Mouse (Mus musculus): Measurements from ENCODE around the gene Rptor. TPM values are rescaled to one million over a fixed set of nuclear protein-coding genes. Genes with fewer than 3 reads are reported as not detected.

Rptor gene
- polyA plus RNA-seq, 1 experiment from 2014 or later = 11.3 TPM

DNA sequence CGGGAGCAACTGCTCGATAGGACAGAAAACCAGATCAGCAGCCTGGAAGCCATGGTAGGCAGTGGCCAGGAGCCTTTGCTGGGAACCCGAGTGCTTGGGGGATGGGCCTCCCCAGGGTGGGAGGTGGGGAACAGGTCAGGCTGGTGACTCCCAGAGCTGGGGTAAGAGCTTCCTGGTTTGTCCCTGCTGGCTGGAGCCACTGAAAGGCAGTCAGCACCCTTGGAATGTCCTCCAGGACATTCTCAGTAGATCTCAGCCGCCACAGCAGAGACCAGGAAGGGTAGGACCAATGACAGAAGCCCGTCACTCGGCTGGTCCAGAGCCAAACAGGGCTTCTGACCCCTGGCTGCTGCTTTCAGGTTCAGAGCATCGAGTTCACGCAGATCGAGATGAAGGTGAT is 313.0 kb downstream of the Rptor start:
- peaks cover 30% of the 10 kb centered on the region for H3K4me1 ChIP-seq (replicated peaks; ENCODE audit: control insufficient read depth, insufficient read depth, low read length)
- no peak overlapping the region for H3K4me3 ChIP-seq (replicated peaks; ENCODE audit: low read length)
- no peak for ATAC-seq
- WGBS = 89% methylated on average over 9 of the region's 9 CpGs
- H3K9me3 ChIP-seq (ENCODE audit: control insufficient read depth, low read length) = no peaks in the 10 kb centered on the region
- H3K36me3 ChIP-seq (ENCODE audit: control insufficient read depth, insufficient read depth) = peaks cover 9% of the 10 kb centered on the region
- no peak overlapping the region for H3K9ac ChIP-seq (replicated peaks; ENCODE audit: low read depth, low read length)
- no peak overlapping the region for H3K27ac ChIP-seq (ENCODE audit: low read length)
- H3K4me2 ChIP-seq (ENCODE audit: low read length) = no peak overlapping the region
- no peaks in the 10 kb centered on the region for H3K27me3 ChIP-seq (replicated peaks; ENCODE audit: control insufficient read depth, insufficient read depth, low read length)

DNA sequence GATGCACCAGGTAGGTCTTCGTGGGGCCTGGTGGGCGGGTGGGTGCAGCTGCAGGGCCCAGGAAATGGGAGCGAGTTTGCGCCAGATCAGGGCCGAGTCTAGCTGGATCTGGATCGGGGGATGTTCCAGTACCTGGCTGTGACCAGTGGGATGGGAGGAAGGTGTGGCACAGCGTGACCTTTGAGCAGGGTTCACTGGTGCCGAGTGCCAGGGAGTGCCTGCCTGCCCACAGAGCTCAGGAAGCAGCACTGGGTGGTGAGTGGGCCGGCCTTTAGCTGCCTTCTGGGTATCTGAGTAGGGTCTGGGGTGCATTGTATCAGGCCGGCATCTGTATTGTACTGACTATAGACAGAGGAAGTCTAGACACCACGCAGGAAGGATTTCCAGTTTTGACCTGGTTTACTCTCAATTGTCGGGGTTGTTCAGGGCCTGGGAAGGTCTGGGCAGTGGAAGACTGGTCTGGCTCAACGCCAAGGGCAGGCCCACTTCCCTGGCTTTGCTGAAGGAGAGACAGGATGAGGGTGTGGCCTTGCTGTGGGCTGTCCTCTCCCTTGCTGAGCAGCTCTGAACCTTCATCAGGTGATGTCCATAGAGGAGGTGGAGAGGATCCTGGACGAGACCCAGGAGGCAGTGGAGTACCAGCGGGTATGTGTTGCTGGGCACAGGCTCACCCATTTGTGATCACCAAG is 313.5 kb downstream of the Rptor start:
- Histone ChIP-seq H3K36me3 (ENCODE audit: control insufficient read depth, insufficient read depth) (peaks cover 9% of the 10 kb centered on the region), H3K9me3 (ENCODE audit: control insufficient read depth, low read length) (no peaks in the 10 kb centered on the region), H3K27me3 (replicated peaks; ENCODE audit: control insufficient read depth, insufficient read depth, low read length) (no peaks in the 10 kb centered on the region), H3K4me1 (replicated peaks; ENCODE audit: control insufficient read depth, insufficient read depth, low read length) (peaks cover 30% of the 10 kb centered on the region), H3K27ac (ENCODE audit: low read length) (no peak overlapping the region; the same call in 1 of the 2 replicates), H3K4me3 (replicated peaks; ENCODE audit: low read length) (no peak overlapping the region), H3K4me2 (ENCODE audit: low read length) (no peak overlapping the region), H3K9ac (replicated peaks; ENCODE audit: low read depth, low read length) (no peak overlapping the region)
- no peak for ATAC-seq
- 89% methylated on average over 15 of the region's 15 CpGs for WGBS

DNA sequence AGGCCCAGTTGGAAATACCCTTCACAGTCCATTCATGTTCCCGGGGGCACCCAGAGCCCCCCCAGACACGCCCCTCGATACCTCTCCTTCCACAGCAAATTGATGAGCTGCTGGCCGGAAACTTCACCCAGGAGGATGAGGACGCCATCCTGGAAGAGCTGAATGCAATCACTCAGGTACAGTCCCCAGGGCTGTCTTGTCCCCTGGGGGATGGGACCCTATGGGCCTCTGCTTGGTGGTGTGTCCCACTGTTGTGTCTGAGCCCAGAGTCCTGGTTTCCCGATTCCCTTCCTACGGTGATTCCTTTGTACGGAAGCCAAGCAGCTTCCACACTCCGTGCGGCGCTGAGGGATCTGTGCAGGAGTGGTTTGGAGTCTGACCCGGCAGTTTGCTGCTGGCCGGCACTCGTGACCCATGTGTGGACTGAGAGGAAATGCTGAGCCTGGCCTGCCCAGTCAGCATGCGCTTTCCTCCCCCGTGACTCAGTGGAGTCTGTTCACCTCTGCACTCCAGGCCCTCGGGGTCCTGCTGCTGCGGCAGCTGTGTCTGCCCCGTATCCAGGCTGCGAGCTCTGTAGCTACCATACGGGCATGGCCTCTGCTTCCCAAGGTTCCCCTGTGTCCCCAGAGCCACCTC is 314.2 kb downstream of the Rptor start:
- Histone ChIP-seq H3K9ac (replicated peaks; ENCODE audit: low read depth, low read length) (no peak overlapping the region), H3K4me1 (replicated peaks; ENCODE audit: control insufficient read depth, insufficient read depth, low read length) (peaks cover 30% of the 10 kb centered on the region), H3K9me3 (ENCODE audit: control insufficient read depth, low read length) (no peaks in the 10 kb centered on the region), H3K4me2 (ENCODE audit: low read length) (no peak overlapping the region), H3K4me3 (replicated peaks; ENCODE audit: low read length) (no peak overlapping the region), H3K27me3 (replicated peaks; ENCODE audit: control insufficient read depth, insufficient read depth, low read length) (no peaks in the 10 kb centered on the region), H3K36me3 (ENCODE audit: control insufficient read depth, insufficient read depth) (peaks cover 9% of the 10 kb centered on the region), H3K27ac (ENCODE audit: low read length) (no peak overlapping the region; the same call in 1 of the 2 replicates)
- no peak for ATAC-seq
- WGBS = 90% methylated on average over 21 of the region's 21 CpGs

DNA sequence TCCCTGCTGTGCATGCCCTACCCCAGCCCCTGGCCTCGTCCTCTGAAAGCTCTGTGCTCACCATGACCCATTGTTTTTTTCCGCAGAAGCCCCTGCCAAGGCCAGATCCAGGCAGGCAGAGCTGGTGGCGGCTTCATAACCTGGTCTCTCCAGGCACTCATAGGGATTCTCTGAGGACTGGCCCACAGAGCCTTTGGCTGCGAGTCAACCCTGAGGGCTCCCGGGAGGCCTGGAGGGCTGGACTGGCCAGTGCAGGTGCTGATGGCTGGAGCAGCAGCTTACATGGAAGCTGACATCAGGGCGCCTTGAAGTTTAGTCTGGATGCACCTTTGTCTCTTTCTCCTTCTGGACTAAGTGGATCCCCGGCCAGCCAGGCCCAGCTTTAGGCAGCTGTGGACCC is 315.8 kb downstream of the Rptor start:
- H3K27me3 ChIP-seq (replicated peaks; ENCODE audit: control insufficient read depth, insufficient read depth, low read length) = no peaks in the 10 kb centered on the region
- no peak overlapping the region for H3K4me3 ChIP-seq (replicated peaks; ENCODE audit: low read length)
- no peak for ATAC-seq
- H3K9me3 ChIP-seq (ENCODE audit: control insufficient read depth, low read length) = no peaks in the 10 kb centered on the region
- H3K27ac ChIP-seq (ENCODE audit: low read length) = no peak overlapping the region
- H3K4me1 ChIP-seq (replicated peaks; ENCODE audit: control insufficient read depth, insufficient read depth, low read length) = peaks cover 21% of the 10 kb centered on the region
- H3K4me2 ChIP-seq (ENCODE audit: low read length) = no peak overlapping the region
- H3K9ac ChIP-seq (replicated peaks; ENCODE audit: low read depth, low read length) = no peak overlapping the region
- WGBS = 87% methylated on average over 7 of the region's 7 CpGs
- H3K36me3 ChIP-seq (ENCODE audit: control insufficient read depth, insufficient read depth) = peaks cover 9% of the 10 kb centered on the region

DNA sequence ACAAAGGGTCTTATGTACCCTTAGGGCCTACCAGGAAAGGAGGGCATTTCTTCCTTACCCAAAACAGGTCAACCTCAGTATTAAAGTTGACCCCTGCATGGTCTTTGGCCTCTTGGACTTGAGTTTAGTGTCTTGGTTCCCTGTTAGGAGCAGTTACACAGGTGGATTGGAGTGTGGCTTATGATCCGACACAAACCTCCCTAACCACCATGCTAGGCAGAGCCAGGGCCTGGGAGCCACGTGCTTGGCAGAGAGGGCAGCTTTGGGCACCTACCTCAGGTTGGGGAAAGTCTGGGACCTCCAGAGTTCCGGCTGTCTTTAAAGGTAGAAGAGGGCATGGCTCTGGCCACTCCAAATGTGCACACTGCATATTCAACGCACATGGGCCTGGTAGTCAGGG is 316.7 kb downstream of the Rptor start:
- H3K27me3 ChIP-seq (replicated peaks; ENCODE audit: control insufficient read depth, insufficient read depth, low read length) = no peaks in the 10 kb centered on the region
- H3K9me3 ChIP-seq (ENCODE audit: control insufficient read depth, low read length) = no peaks in the 10 kb centered on the region
- peaks cover 9% of the 10 kb centered on the region for H3K36me3 ChIP-seq (ENCODE audit: control insufficient read depth, insufficient read depth)
- 94% methylated on average over 4 of the region's 4 CpGs for WGBS
- no peak overlapping the region for H3K9ac ChIP-seq (replicated peaks; ENCODE audit: low read depth, low read length)
- H3K4me2 ChIP-seq (ENCODE audit: low read length) = no peak overlapping the region
- no peak for ATAC-seq
- H3K4me3 ChIP-seq (replicated peaks; ENCODE audit: low read length) = no peak overlapping the region
- no peak overlapping the region for H3K27ac ChIP-seq (ENCODE audit: low read length)
- peaks cover 17% of the 10 kb centered on the region for H3K4me1 ChIP-seq (replicated peaks; ENCODE audit: control insufficient read depth, insufficient read depth, low read length)

DNA sequence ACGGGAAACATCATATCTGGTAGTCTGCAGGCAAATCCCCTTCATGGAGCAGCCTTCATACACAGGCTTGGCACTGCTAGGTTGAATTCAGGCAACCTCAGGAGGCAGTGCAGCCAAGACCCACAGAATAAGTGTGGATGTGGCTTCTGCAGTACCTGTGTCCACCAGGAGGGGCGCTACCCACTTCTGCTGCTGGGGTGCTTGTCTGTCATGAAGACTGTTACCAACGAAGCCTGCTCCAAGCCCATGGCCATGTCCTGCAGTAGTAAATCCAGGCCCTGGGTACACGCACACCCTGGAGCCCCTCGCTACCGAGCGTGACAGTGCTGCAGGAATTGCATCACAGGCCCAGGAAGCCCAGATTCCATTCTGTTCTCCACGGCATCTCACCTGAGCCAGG is 317.2 kb downstream of the Rptor start:
- 65% methylated on average over 8 of the region's 8 CpGs for WGBS
- H3K4me3 ChIP-seq (replicated peaks; ENCODE audit: low read length) = no peak overlapping the region
- H3K36me3 ChIP-seq (ENCODE audit: control insufficient read depth, insufficient read depth) = peaks cover 9% of the 10 kb centered on the region
- peaks cover 12% of the 10 kb centered on the region for H3K4me1 ChIP-seq (replicated peaks; ENCODE audit: control insufficient read depth, insufficient read depth, low read length)
- no peak overlapping the region for H3K4me2 ChIP-seq (ENCODE audit: low read length)
- no peaks in the 10 kb centered on the region for H3K9me3 ChIP-seq (ENCODE audit: control insufficient read depth, low read length)
- no peak overlapping the region for H3K27ac ChIP-seq (ENCODE audit: low read length)
- no peaks in the 10 kb centered on the region for H3K27me3 ChIP-seq (replicated peaks; ENCODE audit: control insufficient read depth, insufficient read depth, low read length)
- 0 out of 2 replicates have a peak, but pooled peaks have one; percentile 24 for ATAC-seq
- no peak overlapping the region for H3K9ac ChIP-seq (replicated peaks; ENCODE audit: low read depth, low read length)

DNA sequence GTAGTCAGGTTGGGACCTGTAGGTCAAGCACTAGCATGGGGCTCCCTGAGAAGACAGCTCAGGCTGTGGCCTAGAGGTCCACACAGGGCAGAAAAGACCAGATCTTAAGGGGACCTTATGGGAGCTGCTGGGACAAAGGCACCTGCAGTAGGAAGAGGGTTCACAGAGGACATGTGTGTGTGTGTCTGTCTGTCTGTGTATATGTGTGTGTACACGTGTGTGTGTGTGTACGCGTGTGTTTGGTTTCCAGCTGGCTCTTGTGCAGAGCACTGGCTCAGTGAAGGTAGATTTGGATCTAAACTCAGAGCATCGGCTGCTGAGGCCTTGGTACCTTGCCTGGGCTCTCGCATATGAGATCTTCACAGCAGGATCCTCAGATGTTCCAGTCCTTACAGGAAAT is 318.0 kb downstream of the Rptor start:
- no peak for ATAC-seq
- Histone ChIP-seq H3K9me3 (ENCODE audit: control insufficient read depth, low read length) (no peaks in the 10 kb centered on the region), H3K4me1 (replicated peaks; ENCODE audit: control insufficient read depth, insufficient read depth, low read length) (peaks cover 5% of the 10 kb centered on the region; the same call in 1 of the 2 replicates), H3K4me2 (ENCODE audit: low read length) (no peak overlapping the region), H3K4me3 (replicated peaks; ENCODE audit: low read length) (no peak overlapping the region), H3K27ac (ENCODE audit: low read length) (no peak overlapping the region), H3K27me3 (replicated peaks; ENCODE audit: control insufficient read depth, insufficient read depth, low read length) (no peaks in the 10 kb centered on the region), H3K9ac (replicated peaks; ENCODE audit: low read depth, low read length) (no peak overlapping the region), H3K36me3 (ENCODE audit: control insufficient read depth, insufficient read depth) (peaks cover 9% of the 10 kb centered on the region)
- 88% methylated on average over 5 of the region's 5 CpGs for WGBS

DNA sequence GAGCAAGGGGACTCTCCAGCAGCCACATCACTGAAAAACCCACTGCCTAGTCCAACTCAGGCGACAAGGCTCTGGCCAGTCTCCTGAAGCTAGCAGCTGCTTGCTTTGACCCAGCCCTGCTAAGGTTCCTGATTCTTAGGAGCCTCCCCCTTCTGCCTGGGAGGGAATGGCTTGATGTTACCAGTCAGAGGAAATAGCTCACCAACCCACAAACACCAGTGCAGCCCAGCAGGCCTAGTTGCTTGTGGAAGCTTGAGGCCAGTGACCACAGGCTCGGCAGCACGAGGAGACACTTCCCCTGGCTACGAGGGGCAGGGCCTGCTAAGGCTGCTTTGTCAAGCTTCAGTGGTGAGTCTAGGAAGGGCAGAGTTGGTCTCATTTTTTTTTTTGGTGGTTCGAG is 322.5 kb downstream of the Rptor start:
- no peak overlapping the region for H3K4me3 ChIP-seq (replicated peaks; ENCODE audit: low read length)
- H3K27me3 ChIP-seq (replicated peaks; ENCODE audit: control insufficient read depth, insufficient read depth, low read length) = no peaks in the 10 kb centered on the region
- no peak overlapping the region for H3K9ac ChIP-seq (replicated peaks; ENCODE audit: low read depth, low read length)
- no peak overlapping the region for H3K4me2 ChIP-seq (ENCODE audit: low read length)
- no peak for ATAC-seq
- H3K9me3 ChIP-seq (ENCODE audit: control insufficient read depth, low read length) = no peaks in the 10 kb centered on the region
- H3K4me1 ChIP-seq (replicated peaks; ENCODE audit: control insufficient read depth, insufficient read depth, low read length) = no peaks in the 10 kb centered on the region
- 83% methylated on average over 5 of the region's 5 CpGs for WGBS
- H3K36me3 ChIP-seq (ENCODE audit: control insufficient read depth, insufficient read depth) = no peaks in the 10 kb centered on the region
- no peak overlapping the region for H3K27ac ChIP-seq (ENCODE audit: low read length)

DNA sequence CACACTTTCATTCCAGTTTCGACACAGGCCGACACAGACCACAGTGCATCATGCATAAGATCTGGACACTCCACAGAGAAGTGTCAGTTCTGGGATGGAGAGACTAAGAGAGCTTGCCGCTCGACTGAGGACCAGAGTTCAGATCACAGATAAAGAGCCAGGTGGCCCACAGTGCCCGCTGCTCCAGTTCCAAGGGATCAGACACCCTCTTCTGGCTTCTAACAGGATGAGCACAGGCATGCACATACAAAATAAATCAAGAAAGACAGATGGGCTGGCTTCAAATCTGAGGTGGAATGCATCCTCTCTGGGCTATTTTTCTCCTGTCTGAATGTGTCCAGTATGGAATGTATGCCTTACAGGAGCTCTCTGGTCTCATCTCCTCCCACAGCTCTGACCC is 324.1 kb downstream of the Rptor start:
- 87% methylated on average over 5 of the region's 5 CpGs for WGBS

More for the DNA sequence above, 324.1 kb downstream of the Rptor start:
- Histone ChIP-seq H3K27me3 (replicated peaks; ENCODE audit: control insufficient read depth, insufficient read depth, low read length) (no peaks in the 10 kb centered on the region), H3K9ac (replicated peaks; ENCODE audit: low read depth, low read length) (no peak overlapping the region), H3K9me3 (ENCODE audit: control insufficient read depth, low read length) (0 out of 2 replicates have a peak, but pooled peaks cover 2% of the 10 kb centered on the region), H3K4me2 (ENCODE audit: low read length) (no peak overlapping the region), H3K4me3 (replicated peaks; ENCODE audit: low read length) (no peak overlapping the region), H3K27ac (ENCODE audit: low read length) (no peak overlapping the region), H3K4me1 (replicated peaks; ENCODE audit: control insufficient read depth, insufficient read depth, low read length) (no peaks in the 10 kb centered on the region), H3K36me3 (ENCODE audit: control insufficient read depth, insufficient read depth) (no peaks in the 10 kb centered on the region)
- ATAC-seq = no peak
